Mouse (Mus musculus): Measurements from ENCODE around the gene Tbcd.
"Not testable (repeated sequence)": the region's sequence is repeated elsewhere in the genome, so short reads cannot be mapped to it uniquely, and the experiment has no call there.

The Tbcd gene

GRCm38 (mm10) chr11:121655807-121656511 is 204.2 kb downstream of the Tbcd start:
- DNase-seq = no peak

DNA sequence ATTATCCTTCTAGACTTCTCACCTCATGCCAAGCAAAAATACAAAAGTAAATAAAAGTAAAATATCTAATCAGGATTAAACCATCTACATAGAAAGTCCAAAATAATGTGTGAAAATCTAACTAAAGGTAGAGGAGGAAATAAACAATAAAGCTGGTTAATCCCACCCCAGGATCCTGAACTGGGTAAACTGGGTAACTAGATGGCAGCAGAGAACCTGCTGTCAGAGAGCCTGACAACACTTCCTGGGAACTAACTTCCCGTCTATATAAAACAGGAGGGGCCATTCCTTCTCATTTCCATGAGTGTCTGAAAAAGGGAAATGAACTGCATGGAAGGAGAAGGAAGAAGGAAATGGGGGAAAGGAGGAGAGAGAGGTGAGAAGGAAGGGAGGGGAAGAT is 206.4 kb downstream of the Tbcd start:
- DNase-seq = no peak

- not testable (repeated sequence) for DNase-seq
These were observed 208.9 kb downstream of the Tbcd start for GRCm38 (mm10) chr11:121660604-121661003.

- no peak for DNase-seq
These were observed 209.4 kb downstream of the Tbcd start for GRCm38 (mm10) chr11:121661116-121661515.

Data from right cerebral cortex, postnatal 25 days (tissue).